Mouse (Mus musculus): ENCODE results near the gene Avpr1a.
A peak's percentile ranks its signal among the peaks of the same experiment; 100 is the strongest.

Avpr1a gene

GRCm38 (mm10) chr10:122447861-122448716 is at the start of gene Avpr1a:
TSS of gene Avpr1a (plus strand) at chr10:122448499.
- peak in 1 of 2 experiments; percentile 14 for DNase-seq

- DNase-seq, result no peak
These were observed 46.0 kb upstream of the Avpr1a start for GRCm38 (mm10) chr10:122402270-122402669.

GRCm38 (mm10) chr10:122406333-122406732 is 42.0 kb upstream of the Avpr1a start:
- no peak for DNase-seq

GRCm38 (mm10) chr10:122408697-122409409 is 39.4 kb upstream of the Avpr1a start:
- peak; percentile 46 to 72 for DNase-seq

GRCm38 (mm10) chr10:122410791-122411190 is 37.5 kb upstream of the Avpr1a start:
- peak; percentile 5 to 29 for DNase-seq

GRCm38 (mm10) chr10:122432690-122433089 is 15.6 kb upstream of the Avpr1a start:
- DNase-seq, result no peak

- DNase-seq, result peak; percentile 77 to 92
These were observed 1.0 kb upstream of the Avpr1a start for GRCm38 (mm10) chr10:122447275-122447674.

GRCm38 (mm10) chr10:122448717-122449611 is 665 bp downstream of the Avpr1a start:
- peak in 1 of 2 experiments; percentile 35 for DNase-seq

GRCm38 (mm10) chr10:122449856-122450255 is 1.6 kb downstream of the Avpr1a start:
- no peak for DNase-seq

- no peak for DNase-seq
These were observed 5.2 kb downstream of the Avpr1a start for GRCm38 (mm10) chr10:122453466-122453865.

GRCm38 (mm10) chr10:122455793-122456192 is 7.5 kb downstream of the Avpr1a start:
- DNase-seq, result no peak

- DNase-seq, result no peak
These were observed 28.5 kb downstream of the Avpr1a start for GRCm38 (mm10) chr10:122476846-122477245.

GRCm38 (mm10) chr10:122498551-122498950 is 50.3 kb downstream of the Avpr1a start:
- no peak for DNase-seq

- DNase-seq, result no peak
These were observed 51.0 kb downstream of the Avpr1a start for GRCm38 (mm10) chr10:122499306-122499705.

Measured in kidney, postnatal 36 days (tissue).